Mouse (Mus musculus) mature B cell (primary cell): ENCODE data around the gene Sox12.

Source experiments
- in situ Hi-C: fragments of 300-500 bp; cut with MboI; formaldehyde crosslinking; loops from 2 replicates; pipeline ENCODE4 v1.14.3; 2019

The Sox12 gene

DNA sequence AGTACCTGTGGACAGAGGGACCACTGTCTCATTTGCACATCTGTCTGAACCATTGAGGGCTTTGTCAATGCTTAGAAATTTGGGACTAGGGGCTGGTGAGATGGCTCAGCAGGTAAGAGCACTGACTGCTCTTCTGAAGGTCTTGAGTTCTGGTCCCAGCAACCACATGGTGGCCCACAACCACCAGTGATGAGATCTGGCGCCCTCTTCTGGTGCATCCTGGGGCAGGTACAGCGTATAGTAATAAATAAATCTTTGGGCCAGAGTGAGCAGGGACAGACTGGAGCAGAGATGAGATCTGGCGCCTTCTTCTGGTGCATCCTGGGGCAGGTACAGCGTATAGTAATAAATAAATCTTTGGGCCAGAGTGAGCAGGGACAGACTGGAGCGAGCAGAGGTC lies 38.9 kb downstream of the Sox12 start:
- in situ Hi-C loops, result loop anchor here (25.0 kb wide), 1 partner anchor 247 kb away; the partner anchor contains the start of gene Srxn1

DNA sequence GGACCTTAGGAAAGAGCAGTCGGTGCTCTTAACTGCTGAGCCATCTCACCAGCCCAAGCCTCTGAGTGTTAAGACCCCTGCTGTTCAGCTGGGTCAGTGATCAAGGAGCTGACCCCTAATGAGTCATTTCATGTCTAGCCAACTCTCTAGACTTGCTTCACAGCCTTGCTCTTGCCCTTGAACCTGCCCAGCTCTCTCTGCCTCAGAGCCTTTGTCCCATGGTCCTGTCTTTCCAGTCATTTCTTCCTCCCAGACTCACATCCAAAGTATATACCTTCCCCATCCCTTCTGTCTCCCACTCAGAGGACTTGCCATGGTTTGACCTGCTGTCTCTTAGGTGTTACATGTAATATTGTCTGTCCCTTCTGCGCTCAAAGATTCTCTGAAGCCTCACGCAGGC lies 40.6 kb downstream of the Sox12 start:
- in situ Hi-C loops, result loop anchor here (25.0 kb wide), 1 partner anchor 245 kb away; the partner anchor contains the start of gene Srxn1

DNA sequence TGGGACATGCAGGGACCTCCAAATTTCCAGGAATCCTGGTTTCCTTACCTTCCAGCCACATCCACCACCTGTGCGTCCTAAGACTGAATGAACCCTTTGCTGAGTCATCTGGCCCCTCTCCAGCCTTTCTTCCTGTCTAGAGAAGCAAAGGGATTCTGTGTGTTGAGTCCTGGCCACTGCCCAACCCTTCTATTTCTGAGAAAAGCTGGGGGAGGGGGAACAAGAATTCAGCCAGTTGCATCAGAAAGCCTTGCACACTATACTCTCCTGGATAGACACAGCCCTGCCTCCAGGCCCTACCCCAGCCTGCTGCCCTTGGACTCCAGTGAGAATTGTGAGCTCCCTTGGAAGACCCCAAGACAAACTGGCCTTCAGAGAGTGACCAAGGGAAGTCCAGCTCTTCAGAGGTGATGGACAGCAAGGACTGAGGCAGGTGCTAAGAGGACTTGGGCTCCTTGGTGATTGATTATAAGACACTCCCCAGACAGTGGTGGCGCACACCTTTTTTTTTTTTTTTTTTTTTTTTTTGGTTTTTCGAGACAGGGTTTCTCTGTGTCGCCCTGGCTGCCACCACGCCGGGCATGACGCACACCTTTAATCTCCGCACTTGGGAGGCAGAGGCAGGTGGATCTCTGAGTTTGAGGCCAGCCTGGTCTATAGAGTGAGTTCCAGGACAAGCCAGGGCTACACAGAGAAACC lies 47.9 kb downstream of the Sox12 start:
- in situ Hi-C loops, result loop anchor here (25.0 kb wide), 1 partner anchor 238 kb away; the partner anchor contains the start of gene Srxn1

DNA sequence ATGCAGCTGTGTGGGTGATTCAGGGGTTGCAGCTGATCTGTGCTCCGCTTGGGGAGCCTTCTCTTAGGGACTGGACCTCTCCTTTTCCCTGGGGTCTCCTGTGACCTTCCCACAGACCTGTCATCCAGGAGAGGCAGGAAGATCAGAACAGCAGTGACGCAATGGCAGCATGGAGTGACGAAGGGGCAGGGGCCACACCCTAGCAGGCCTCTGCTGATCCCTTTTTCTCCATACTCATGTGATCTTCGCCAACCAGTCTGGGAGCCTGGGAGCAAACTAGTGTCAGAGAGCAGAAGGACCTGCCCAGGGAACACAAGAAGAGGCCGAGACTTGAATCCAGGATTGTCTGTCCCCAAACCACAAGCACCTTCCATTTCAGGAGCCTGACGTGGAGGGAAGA lies 48.7 kb downstream of the Sox12 start:
- in situ Hi-C loops, result no loop called here

DNA sequence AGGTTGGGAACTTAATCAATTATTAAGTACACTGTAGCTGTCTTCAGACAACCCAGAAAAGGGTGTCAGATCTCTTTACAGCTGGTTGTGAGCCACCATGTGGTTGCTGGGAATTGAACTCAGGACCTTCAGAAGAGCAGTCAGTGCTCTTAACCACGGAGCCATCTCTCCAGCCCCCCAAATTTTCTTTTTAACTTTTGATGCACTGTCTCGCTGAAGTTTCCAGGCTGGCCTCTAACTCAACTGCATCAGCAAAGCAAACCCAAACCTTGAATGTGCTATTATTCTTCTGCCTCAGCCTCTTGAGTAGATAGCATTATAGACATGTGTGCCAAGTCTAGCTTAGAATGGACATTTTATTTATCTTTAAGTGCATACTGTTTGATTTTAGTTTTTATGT lies 50.1 kb downstream of the Sox12 start:
- in situ Hi-C loops, result no loop called here

DNA sequence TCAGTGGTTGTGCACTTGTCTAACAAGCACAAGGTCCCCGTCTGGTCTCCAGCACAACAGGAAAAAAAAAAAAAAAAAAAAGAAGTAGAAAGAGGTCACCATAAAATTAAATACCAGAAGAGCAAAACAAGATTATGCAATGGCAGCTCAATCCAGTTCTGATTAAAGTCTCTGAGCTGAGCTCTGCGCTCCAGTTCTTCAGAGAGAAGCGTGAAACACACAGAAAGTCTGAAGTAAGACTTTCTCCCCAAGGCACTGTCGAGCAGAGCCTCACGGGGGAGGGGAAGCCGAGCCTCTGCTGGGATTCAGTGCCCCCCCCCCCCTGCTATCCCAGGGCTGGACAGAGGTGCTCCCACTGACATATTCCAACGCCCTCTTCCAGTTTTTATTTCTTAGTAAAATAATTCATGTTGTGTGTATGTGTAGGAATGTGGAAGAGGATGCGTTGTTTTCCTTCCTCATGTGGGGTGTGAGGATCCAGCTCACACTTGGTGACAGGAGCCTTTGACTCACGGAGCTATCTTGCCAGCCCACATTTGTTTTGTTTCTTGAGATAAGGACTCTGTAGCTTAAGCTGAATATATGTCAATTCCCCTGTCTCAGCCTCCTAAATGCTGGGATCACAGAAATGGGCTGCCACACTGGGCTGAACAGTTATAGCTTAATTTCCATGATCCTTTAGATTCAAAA lies 50.9 kb downstream of the Sox12 start:
- in situ Hi-C loops, result no loop called here

DNA sequence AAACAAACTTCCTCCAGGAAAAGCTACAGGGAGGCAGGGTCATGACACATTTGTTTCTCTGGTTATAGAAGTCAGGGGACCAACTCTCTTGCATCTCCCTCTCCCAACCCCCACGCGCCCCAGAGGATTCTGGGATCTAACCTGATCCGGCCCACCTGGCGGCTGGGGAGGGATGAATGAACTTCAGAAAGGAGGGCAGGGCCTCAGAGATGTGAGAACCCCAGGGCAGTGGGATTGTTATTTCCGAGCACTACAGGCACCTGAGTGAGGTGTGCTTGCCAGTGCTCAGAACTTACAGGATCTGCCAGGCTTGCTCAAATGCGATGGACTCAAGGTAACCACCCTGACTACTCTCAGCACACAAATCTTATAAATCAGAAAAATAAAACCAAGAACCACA lies 52.5 kb downstream of the Sox12 start:
- in situ Hi-C loops, result no loop called here

DNA sequence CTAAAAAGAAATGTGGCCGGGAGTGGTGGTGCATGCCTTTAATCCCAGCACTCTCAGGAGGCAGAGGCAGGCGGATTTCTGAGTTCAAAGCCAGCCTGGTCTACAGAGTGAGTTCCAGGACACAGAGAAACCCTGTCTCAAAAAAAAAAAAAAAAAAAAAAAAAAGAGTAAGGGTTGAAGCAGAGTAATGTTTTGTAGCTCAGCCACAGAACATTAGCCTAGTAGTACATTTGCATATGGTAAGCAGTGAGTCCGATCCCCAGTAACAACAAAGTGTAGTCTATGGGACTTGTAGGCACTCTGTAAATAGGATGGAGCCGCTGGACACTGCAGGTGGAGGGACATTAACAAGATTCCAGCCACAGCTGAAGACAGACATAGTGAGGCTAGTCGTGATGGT lies 53.0 kb downstream of the Sox12 start:
- in situ Hi-C loops, result no loop called here

DNA sequence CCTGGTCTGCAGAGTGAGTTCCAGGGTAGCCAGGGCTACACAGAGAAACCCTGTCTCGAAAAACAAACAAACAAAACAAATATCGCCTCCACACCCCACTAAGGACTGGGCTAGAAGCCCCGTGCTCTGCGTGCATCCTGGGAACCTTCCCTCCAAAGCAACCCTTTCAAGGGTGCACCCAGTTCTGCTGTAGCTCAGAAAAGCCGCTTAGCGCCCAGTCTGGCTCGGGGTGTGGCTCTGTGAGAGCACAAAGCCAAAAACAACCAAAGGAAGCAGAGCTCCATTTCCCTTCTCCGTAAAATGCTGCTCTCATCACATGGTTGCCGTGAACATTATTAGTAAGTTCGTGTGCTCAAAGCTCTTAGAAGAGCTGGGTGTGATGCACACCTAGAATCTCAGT lies 53.5 kb downstream of the Sox12 start:
- in situ Hi-C loops, result no loop called here
